Comparison of ENCODE assay signal across 11 mouse cellular contexts in the genomic region with DNA sequence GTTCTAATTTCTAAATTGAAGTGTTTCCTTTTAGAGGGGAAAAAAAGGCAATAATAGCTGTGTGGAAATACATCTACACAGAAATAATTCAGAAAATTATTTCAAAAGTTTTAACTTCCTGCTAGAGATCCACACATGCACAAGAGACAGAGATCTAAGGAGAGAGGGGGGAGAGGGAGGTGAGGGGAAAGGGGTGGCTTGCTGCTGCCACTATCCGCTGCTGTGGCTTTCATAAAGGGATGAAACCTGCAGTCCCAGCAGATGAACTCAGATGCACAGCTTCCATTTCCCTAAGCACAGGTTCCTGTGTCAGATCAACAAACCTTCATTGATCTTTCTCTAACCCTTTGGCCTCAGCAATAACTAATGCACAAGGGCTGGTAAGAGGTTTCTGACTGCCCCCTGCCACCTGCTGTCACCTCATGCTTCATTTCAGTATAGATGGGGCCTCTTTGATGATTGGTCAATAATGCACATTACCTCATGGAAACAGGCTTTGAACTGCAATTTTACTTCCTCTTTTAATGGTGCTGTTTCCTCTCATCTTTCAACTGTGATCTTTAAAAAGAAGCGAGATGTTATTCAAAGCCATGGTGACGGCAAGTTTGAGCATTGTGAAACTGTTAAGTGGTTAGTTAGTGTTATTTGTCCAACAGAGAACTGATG.
A peak's percentile ranks its signal among the peaks of the same experiment; 100 is the strongest.
DNase-seq lines count a peak whose midpoint lies in the region; ATAC-seq and TF ChIP-seq lines count a peak whose summit lies in the region.
"Had no signal": no experiment of that assay in that cellular context is flagged by ENCODE, and none has a peak within 500 bp of the region (broad histone marks: within the 10 kb centered on the region; RNA-seq: fewer than 3 reads in every experiment).

No protein-coding gene starts in this region.

- no peak for ATAC-seq in forebrain, embryonic 13.5 days

- no peaks in the 10 kb centered on the region for H3K9me3 ChIP-seq in MEL (replicated peaks; ENCODE audit: insufficient read depth, low read length)
- H3K9me3 ChIP-seq in megakaryocyte, embryonic 14.5 days: no peaks in the 10 kb centered on the region
- H3K9me3 ChIP-seq in forebrain, embryonic 13.5 days (replicated peaks): no peaks in the 10 kb centered on the region
- H3K9me3 ChIP-seq: forebrain, embryonic 12.5 days; hindbrain, embryonic 15.5 days had no signal

- H3K27me3 ChIP-seq in MEL (ENCODE audit: control insufficient read depth in 1 of 2, insufficient read depth in 2 of 2, low read length in 2 of 2): no peaks in the 10 kb centered on the region
- no peaks in the 10 kb centered on the region for H3K27me3 ChIP-seq in megakaryocyte, embryonic 14.5 days (replicated peaks)
- H3K27me3 ChIP-seq in forebrain, embryonic 13.5 days: no peaks in the 10 kb centered on the region
- H3K27me3 ChIP-seq: forebrain, embryonic 12.5 days; hindbrain, embryonic 15.5 days had no signal

- H3K4me3 ChIP-seq in MEL (ENCODE audit: control insufficient read depth in 1 of 2, insufficient read depth in 1 of 2, low read depth in 2 of 2, low read length in 2 of 2): no peak overlapping the region
- peak overlapping the region; percentile 42 for H3K4me3 ChIP-seq in megakaryocyte, embryonic 14.5 days (replicated peaks)
- no peak overlapping the region for H3K4me3 ChIP-seq in forebrain, embryonic 13.5 days
- H3K4me3 ChIP-seq: forebrain, embryonic 12.5 days; hindbrain, embryonic 15.5 days; myocyte had no signal

- H3K4me1 ChIP-seq in MEL (ENCODE audit: control insufficient read depth in 1 of 2, insufficient read depth in 2 of 2, low read length in 2 of 2): peaks cover 0 to 4% of the 10 kb centered on the region in 2 experiments; a peak in 1 of 4 replicates
- H3K4me1 ChIP-seq in megakaryocyte, embryonic 14.5 days: peaks cover 67% of the 10 kb centered on the region
- peaks cover 28% of the 10 kb centered on the region for H3K4me1 ChIP-seq in forebrain, embryonic 13.5 days

- no peak for TF ChIP-seq EP300 in MEL (IDR thresholded peaks at IDR 0.05; ENCODE audit: low read depth in 1 of 2, low read length in 2 of 2)

- TF ChIP-seq RAD21 in MEL (IDR thresholded peaks at IDR 0.05; ENCODE audit: low read depth, low read length): no peak

- no peak overlapping the region for H3K9ac ChIP-seq in MEL (ENCODE audit: control insufficient read depth, low read depth, low read length, poor library complexity, severe bottlenecking)
- no peak overlapping the region for H3K9ac ChIP-seq in forebrain, embryonic 13.5 days
- H3K9ac ChIP-seq: forebrain, embryonic 12.5 days; hindbrain, embryonic 15.5 days had no signal

- peak; percentile 43 for DNase-seq in layer of hippocampus, adult 11-12 months (ENCODE audit: low spot score)
- DNase-seq in layer of hippocampus, postnatal 36 days: no peak
- DNase-seq in 416B (ENCODE audit: low read depth): peak; percentile 90
- peak; percentile 71 for DNase-seq in MEL (ENCODE audit: low read depth, low spot score)
- no peak for DNase-seq in adrenal gland, postnatal 25 days
- no peak for DNase-seq in left cerebral cortex, adult 9 months (ENCODE audit: low spot score in 2 of 2)

- no peak overlapping the region for H3K4me2 ChIP-seq in forebrain, embryonic 13.5 days
- H3K4me2 ChIP-seq: forebrain, embryonic 12.5 days; hindbrain, embryonic 15.5 days had no signal

- H3K27ac ChIP-seq in MEL (ENCODE audit: control insufficient read depth, low read depth, low read length): no peak overlapping the region
- no peak overlapping the region for H3K27ac ChIP-seq in forebrain, embryonic 13.5 days
- H3K27ac ChIP-seq: forebrain, embryonic 12.5 days; hindbrain, embryonic 15.5 days had no signal

- WGBS in forebrain, embryonic 13.5 days: 63% methylated on average over 3 of the region's 3 CpGs

- no peak for TF ChIP-seq CTCF in MEL (IDR thresholded peaks at IDR 0.05 in 2 of 3, conservative IDR thresholded peaks at IDR 0.05 in 1 of 3; ENCODE audit: control insufficient read depth in 1 of 3, insufficient read depth in 1 of 3, low read depth in 2 of 3, low read length in 3 of 3, poor library complexity in 1 of 3, severe bottlenecking in 1 of 3)

- TF ChIP-seq POLR2A in MEL (IDR thresholded peaks at IDR 0.05; ENCODE audit: control insufficient read depth in 1 of 2, insufficient read depth in 1 of 2, low read depth in 1 of 2, low read length in 2 of 2, poor library complexity in 1 of 2): no peak

- H3K36me3 ChIP-seq in MEL (ENCODE audit: control insufficient read depth in 1 of 2, insufficient read depth in 2 of 2, low read length in 2 of 2): peaks cover 0 to 4% of the 10 kb centered on the region in 2 experiments; a peak in 2 of 4 replicates
- H3K36me3 ChIP-seq in megakaryocyte, embryonic 14.5 days (replicated peaks; ENCODE audit: low read length): peaks cover 64% of the 10 kb centered on the region
- no peaks in the 10 kb centered on the region for H3K36me3 ChIP-seq in forebrain, embryonic 13.5 days (ENCODE audit: poor library complexity, severe bottlenecking)
- H3K36me3 ChIP-seq: forebrain, embryonic 12.5 days; hindbrain, embryonic 15.5 days had no signal

- H3K79me2 ChIP-seq in MEL (ENCODE audit: control insufficient read depth, insufficient read depth, low read length, poor library complexity): no peaks in the 10 kb centered on the region

TF ChIP-seq in MEL, 35 proteins besides CTCF, POLR2A, EP300 and RAD21:
- TF ChIP-seq BHLHE40 (IDR thresholded peaks at IDR 0.05; ENCODE audit: borderline replicate concordance, low read depth, low read length) (no peak), MYC (IDR thresholded peaks at IDR 0.05; ENCODE audit: low read depth, low read length) (0 out of 2 replicates have a peak, but pooled peaks have one; percentile 21)
TF ChIP-seq in MEL: peak in this region for 1.

Comparison
In these comparisons a context has a peak if more than half of its experiments do, and no peak if none do; other contexts are left out.
1. DNase-seq: peak in layer of hippocampus, adult 11-12 months (single experiment), 416B (single experiment) and MEL (single experiment); none in layer of hippocampus, postnatal 36 days (0 of 2), adrenal gland, postnatal 25 days (single experiment) and left cerebral cortex, adult 9 months (0 of 2).